Mouse (Mus musculus): ENCODE results near the gene Gm42715.

Gene Gm42715

DNA sequence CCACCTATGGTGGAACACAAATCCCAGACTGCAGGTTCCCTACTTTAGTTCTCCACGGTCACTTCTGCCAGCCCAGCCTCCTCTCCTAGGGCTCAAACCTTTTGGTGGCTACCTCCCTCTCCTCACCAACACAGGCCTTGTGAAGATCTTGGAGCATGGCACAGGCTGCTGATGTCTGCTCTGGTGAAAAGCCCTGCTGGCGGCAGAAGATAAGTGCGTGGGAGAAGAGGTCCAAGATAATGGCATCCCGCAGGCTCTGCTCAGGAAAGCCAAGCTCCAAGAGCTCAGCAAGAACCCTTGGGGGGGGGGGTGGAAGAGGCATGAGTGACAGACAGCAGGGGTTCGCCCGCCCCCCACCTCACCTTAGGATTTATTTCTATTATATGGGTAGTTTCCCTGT lies 66.8 kb downstream of the Gm42715 start:
- WGBS = 85% methylated on average over 6 of the region's 6 CpGs

DNA sequence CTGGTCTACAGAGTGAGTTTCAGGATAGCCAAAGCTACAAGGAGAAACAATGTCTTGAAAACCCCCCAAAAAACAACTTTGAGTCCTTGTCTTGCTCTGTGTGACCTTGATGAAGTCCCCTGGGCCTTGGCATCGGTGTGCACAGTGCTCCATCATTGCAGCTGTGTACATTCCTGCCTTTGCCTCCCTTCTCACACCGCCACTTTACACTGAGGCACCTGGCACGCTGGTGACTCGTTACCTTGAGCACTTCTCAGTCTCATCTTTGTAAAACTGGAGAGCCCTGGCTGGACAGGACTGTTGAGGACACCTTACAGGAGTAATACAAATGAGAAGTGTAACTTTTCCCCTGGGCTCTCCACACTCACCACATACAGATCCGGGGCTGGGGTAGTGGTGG lies 67.8 kb downstream of the Gm42715 start:
- WGBS = 74% methylated on average over 5 of the region's 5 CpGs

- WGBS = under 1% methylated on average over 50 of the region's 50 CpGs
Observed at GRCm38 (mm10) chr7:127588011-127588871, 68.9 kb downstream of the Gm42715 start, which contains the start of the genes Ccdc189 and Rnf40. Ccdc189 (minus strand) TSS chr7:127588595. Rnf40 (plus strand) TSS chr7:127588767.

- WGBS = 2% methylated on average over 29 of the region's 29 CpGs
Observed at GRCm38 (mm10) chr7:127588901-127589300, 69.5 kb downstream of the Gm42715 start.

- 90% methylated on average over 9 of the region's 9 CpGs for WGBS
Observed at GRCm38 (mm10) chr7:127589637-127590036, 70.3 kb downstream of the Gm42715 start.

- WGBS = 85% methylated on average over 10 of the region's 10 CpGs
Observed at GRCm38 (mm10) chr7:127591108-127591507, 71.7 kb downstream of the Gm42715 start.

- 88% methylated on average over 14 of the region's 14 CpGs for WGBS
Observed at GRCm38 (mm10) chr7:127592575-127592974, 73.2 kb downstream of the Gm42715 start.

GRCm38 (mm10) chr7:127596747-127597146 lies 77.4 kb downstream of the Gm42715 start:
- 95% methylated on average over 17 of the region's 17 CpGs for WGBS

- WGBS = 89% methylated on average over 7 of the region's 7 CpGs
Observed at GRCm38 (mm10) chr7:127600612-127601011, 81.2 kb downstream of the Gm42715 start.

DNA sequence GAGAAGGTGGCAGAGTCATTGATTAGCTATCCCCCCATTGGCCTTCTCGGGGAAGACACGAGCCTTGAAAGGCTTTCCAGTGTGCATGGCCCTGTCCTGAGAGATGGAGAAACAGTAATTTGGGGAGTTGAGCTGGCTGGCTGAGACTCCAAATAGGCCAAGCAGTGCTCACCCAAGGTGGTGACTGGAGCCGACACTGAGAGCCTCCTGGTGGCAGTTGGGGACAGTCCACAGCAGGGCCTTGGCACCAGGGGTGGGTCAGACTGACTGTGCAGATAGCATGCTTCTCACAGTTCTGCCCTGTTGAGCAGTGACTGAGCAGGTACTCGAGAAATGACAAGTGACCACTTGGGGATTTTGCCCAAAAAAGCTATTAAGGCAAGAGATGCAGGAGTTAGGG lies 82.4 kb downstream of the Gm42715 start:
- 87% methylated on average over 4 of the region's 4 CpGs for WGBS

- WGBS = 88% methylated on average over 2 of the region's 2 CpGs
Observed at GRCm38 (mm10) chr7:127602903-127603302, 83.5 kb downstream of the Gm42715 start.

GRCm38 (mm10) chr7:127604256-127604655 lies 84.9 kb downstream of the Gm42715 start:
- 88% methylated on average over 10 of the region's 10 CpGs for WGBS

DNA sequence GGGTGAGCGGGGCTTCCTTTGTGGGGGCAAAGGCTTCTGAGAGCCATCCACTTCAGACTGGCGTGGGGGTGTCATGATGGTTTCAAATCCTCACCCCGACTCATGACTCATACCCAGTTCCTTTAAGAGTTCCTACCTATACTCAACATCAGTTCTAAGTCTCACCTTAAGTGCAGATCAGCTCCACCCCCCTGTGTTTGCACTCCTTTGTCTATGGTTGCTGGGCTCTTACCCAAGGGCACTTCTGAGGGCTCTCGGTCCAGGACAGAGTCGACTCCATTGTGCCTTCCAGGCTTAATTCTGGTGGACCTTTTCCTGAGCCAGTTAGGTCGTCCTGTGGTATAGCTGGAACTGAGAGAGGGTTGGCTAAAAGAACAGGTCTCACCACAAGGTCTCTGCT lies 87.8 kb downstream of the Gm42715 start:
- WGBS = 76% methylated on average over 6 of the region's 6 CpGs

DNA sequence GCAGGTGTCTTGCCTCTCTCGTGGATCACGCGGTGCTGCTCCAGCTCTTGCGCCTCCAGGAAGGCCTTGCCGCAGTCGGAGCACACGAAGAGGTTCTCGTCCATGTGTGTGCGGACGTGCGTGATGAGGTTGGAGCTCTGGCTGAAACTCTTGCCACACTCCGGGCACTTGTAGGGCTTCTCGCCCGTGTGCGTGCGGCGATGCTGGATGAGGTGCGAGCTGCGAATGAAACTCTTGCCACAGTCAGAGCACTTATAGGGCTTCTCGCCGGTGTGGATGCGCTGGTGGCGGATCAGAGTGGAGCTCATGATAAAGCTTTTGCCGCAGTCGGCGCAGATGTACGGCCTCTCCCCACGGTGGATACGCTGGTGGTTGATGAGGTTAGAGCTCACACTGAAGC lies 91.6 kb downstream of the Gm42715 start:
- 97% methylated on average over 29 of the region's 29 CpGs for WGBS

DNA sequence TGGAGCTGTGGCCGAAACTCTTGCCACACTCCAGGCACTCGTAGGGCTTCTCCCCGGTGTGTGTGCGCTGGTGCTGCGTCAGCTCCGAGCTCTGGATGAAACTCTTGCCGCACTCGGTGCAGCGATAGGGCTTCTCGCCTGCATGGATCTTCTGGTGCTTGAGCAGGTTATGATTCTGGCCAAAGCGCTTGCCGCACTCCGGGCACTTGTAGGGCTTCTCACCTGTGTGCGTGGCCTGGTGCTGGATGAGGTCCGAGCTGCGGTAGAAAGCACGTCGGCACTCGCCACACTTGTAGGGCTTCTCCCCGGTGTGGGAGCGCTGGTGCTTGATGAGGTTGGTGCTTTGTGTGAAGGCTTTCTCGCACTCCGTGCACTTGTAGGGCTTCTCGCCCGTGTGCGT lies 92.2 kb downstream of the Gm42715 start:
- 96% methylated on average over 26 of the region's 26 CpGs for WGBS

GRCm38 (mm10) chr7:127613501-127613900 lies 94.1 kb downstream of the Gm42715 start:
- WGBS = 85% methylated on average over 8 of the region's 8 CpGs

- 13% methylated on average over 8 of the region's 8 CpGs for WGBS
Observed at GRCm38 (mm10) chr7:127614091-127614490, 94.7 kb downstream of the Gm42715 start.

- WGBS = 2% methylated on average over 38 of the region's 44 CpGs
Observed at GRCm38 (mm10) chr7:127614511-127614890, 95.1 kb downstream of the Gm42715 start.

- whole genome bisulfite sequencing = under 1% methylated on average over 39 of the region's 50 CpGs
Observed at GRCm38 (mm10) chr7:127614891-127615843, 95.8 kb downstream of the Gm42715 start, which contains the start of gene Zfp629. Zfp629 (minus strand) TSS chr7:127615797.

GRCm38 (mm10) chr7:127616336-127616735 lies 97.0 kb downstream of the Gm42715 start:
- WGBS = 64% methylated on average over 1 of the region's 1 CpGs

Measured in cerebral cortex, adult 2 months (tissue).